Mouse (Mus musculus) gastrocnemius, postnatal 25 days (tissue): ENCODE results near the gene Slc7a1. TPM values are rescaled to one million over a fixed set of nuclear protein-coding genes. Genes with fewer than 3 reads are reported as not detected.

Experiments used
- DNase-seq: peaks from one replicate; pipeline ENCODE4 v3.0.0; 2022
- long read RNA-seq, 2 experiments: library from polyadenylated mRNA; stranded (forward); transcript quantifications; one replicate each; pipeline ENCODE4 v2.0.0; 2021
- total RNA-seq, 2 experiments: library from RNA; stranded (reverse); gene quantifications; 1 replicate in 1 of 2; 2 replicates in 1 of 2; pipeline ENCODE4 v1.2.3; 2021

Gene Slc7a1
- 1 to 10 TPM; 2.9 to 3.1 TPM for total RNA-seq
- long read RNA-seq, experiment 1, result 0 reads
- long read RNA-seq, experiment 2, partial matches to known transcripts, result 1 of 1 reads
- long read RNA-seq, experiment 2, other reads (novel, unspliced or antisense), result 0 of 1 reads

DNA sequence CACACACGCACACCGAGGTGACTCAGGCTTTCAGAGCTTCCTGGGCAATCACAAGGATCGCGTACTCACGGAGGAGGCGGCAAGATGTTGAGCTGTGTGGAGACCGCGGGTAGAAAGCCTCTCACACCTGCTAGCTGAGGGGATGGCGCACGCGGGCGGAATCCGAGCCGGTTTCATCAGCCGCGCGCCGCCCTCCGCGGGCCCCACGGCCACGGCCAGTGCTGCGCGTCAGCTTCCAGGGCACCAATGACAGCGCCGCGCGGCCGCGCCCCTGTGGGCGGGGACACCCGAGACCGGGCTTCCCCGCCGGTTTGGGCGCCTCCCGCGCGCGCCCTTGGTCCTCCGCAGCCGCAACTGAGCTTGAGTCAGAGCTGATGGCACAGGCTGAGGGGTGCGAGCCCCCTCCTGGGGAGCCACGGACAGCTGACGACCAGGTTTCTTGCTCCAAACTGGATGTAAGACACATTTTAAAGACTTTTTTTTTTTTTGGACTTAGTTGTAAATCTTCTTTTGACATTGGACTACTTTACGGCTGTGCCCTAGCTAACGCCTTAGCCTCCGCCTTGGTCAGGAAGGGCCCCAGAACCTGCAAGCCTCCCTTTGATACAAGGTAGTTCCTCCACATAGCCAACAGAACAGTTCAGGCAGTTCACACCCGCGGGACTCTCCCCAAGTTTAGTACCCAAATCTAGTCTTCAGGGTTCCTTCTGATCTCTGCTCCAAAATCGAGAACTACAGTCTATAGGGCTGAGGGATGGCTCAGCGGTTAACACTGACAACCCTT is at the start of gene Slc7a1:
Gene Slc7a1 (minus strand): TSS at position 245 of the 784 bp plus-strand sequence.
- peak; percentile 90 for DNase-seq

DNA sequence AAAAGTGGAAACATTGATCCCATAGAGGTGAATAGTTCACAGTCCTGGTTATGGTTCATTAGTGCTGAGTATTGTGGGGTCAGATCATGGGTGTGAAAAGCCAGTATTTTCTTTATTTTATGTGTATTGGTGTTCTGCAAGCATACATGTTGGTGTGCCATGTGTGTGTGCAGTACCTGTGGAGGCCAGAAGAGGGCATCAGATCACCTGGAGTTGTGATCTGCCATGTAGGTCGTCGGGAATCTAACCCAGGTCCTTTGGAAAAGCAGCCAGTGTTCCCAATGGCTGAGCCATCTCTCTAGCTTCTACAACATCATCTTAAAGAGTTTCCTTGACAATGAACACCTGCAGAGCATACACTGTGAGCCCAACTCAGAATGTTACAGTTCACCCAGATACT is 45.3 kb upstream of the Slc7a1 start:
- DNase-seq, result no peak

DNA sequence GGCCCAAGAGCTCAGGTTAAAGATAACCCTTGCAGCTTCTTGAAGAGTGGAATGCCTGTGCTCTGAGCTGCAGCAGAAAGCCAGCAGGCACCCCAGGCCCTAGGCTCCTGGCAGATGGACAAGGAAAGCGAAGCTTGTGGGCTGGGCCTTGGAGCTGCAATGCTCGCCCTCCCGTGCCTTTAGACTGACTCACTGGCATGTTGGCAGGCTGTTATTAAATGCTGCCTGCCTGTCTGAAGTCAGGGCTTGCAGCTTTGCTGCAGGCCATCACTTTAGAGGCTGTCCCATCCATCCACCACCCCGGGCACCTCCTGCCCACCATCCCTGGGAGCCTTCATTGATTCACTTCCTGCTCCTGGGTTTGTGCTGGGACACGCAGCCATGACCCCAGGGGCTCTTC is 44.0 kb upstream of the Slc7a1 start:
- DNase-seq, result peak; percentile 59

DNA sequence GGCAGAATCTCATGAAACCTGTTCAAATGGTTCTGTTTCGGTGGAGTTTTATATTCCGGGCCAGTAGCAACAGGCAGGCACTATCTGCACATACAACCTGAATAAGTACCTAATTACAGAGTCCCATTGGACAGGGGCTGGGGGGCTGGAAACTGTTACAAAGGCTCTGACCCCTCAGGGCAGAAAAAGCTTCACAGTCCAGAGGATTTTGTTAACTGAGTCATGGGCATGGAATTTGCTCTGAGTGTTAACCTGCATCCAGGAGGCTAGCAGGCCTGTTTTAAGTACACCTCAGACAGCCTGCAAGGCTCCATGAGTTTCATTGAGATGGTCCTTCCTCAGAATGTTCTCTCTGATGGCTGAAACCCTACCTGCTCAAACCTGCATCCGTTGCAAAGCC is 36.0 kb upstream of the Slc7a1 start:
- no peak for DNase-seq

DNA sequence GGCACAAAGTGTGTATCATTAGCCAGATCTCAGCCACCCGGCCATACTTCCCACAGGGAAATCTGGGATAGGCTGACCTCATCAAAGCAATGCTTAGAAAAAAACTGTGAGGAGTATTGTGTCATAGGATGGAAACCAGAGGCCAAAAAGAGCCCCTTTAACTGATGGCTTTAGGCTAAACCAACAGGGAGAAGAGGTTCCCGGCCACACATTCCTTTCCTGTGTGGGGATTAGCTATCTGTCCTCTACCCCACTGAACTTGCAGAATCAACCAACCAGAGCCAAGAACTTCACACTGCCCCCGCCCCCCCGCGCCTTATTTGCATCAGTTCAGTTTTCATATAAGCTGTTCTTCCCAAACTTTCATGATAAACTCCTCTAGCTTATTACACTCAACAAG is 32.4 kb upstream of the Slc7a1 start:
- no peak for DNase-seq

DNA sequence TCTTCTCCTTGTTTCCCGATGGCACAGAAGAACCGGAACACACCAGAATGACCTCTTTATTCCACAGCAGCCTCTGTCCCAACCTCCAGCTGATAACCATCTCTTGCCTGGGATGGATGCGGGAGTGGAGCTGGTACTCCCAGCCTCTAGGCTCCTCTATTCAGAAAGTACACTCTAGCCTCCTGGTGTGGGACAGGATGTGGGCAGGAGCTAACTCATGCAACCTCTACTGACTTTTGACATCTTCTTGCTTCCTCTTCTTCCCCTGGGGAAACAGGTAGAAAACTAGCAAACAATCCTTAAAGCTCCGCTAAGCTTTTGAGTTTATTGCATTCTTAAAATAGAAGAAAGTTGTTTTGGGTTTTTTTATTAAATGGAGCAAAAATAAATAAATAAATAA is 29.1 kb upstream of the Slc7a1 start:
- no peak for DNase-seq

DNA sequence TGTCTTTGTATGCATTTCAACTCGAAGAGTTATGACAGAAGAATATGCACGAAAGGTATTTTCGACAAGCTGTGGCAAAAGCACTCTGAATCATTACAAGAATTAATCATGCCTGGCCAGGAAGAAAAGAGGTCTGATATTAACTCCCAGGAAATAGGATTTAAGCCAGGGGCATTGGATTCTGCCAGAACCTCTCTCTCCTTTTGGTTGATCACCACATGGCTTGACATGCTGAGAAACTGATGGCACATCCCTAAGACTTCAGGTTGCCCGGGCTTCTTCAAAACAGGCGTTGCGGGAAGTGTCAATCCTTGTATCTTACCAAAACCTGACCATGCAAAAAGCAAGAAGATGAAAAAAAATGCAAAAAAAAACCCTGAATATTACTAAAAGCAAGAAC is 25.4 kb upstream of the Slc7a1 start:
- DNase-seq, result no peak

DNA sequence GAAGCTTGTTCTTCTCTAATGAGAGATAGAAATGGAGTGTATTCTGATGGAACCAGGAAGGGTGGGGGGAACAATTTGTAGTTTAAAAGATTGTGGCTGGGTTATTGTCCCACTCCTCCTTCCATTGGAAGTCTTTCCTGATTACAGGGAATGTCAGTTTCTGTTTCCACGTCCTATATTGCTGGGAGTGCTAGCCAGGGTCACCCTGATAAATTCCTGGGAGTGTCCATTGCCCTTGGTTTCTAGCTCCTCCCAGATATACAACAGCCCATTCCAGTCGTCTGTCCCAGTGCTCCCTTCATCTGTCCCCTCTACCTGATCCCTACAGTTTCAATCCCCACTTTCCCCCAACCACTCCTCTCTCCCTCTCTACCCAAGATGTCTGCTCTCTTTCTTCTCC is 21.6 kb upstream of the Slc7a1 start:
- DNase-seq, result no peak

DNA sequence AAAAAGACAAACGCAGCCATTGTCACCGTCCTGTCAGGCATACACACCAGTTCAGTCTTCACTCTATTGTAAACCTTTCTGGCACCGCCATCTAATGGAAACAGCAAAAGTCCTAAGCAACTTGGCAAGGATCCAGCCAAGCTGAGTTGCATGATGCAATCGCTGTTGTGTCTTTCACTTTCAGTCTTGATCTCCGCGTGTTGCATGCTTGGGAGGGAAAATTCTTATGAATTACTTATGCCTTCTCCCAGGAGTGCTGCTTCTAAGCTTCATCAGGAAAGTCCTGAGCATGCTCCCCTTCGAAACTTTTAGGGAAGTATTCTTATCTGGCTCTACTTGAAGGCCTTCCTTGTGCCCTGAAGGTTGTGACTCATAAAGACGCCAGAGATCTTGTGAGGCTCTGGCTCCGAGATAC is 19.4 kb upstream of the Slc7a1 start:
- DNase-seq, result no peak

DNA sequence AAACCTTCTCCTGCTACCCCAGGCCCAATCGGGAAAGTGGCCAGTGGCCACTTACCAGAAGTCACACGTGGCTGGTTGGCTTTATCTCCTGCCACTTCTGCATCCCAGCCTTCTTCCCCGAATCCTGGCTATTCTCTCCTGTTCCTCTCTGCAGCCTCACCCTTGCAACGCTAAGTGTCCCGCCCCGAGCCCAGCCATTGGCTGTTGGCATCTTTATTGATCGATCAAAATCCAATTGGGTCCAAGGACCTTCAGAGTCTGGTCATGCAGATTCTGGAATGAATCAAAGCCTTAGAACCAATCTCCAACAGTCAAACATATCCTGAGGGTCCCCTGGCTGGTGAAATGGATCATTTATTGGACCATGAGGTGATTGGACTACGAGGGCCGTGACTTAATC is 18.7 kb upstream of the Slc7a1 start:
- DNase-seq, result no peak

DNA sequence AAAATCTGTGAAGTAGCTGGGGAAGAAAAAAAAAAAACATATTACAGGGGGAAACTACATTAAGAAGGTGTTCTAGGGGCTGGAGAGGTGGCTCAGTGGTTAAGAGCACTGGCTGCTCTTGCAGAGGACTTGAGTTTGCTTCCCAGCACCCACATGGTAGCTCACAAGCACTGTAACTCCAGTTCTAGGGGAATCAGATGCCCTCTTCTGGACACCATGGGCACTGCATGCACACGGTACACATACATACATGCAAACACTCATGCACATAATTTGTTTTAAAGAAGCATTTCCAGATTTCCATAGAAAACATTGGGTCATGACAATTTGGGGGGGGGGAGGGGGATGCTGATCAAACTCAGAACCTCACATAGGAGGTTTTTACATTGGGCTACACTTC is 18.1 kb upstream of the Slc7a1 start:
- DNase-seq, result no peak

DNA sequence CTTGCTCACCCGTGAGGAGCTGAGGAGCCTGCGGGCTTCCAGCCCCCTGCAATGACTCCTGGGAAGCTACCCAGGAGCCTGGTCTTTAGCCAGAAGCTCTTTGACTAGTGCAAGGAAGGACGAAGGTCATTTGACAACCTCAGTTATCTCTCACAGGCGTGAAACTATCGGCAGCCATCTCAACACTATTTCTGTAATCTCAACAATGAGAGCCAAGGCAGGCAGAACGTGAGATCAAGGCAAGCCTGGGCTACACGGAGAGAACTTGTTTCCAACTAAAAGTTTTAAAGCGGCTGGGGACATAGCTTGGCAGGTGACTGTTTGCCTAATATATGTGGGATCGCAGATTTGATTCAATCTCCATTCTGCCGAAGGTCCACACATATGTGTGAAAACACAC is 16.8 kb upstream of the Slc7a1 start:
- no peak for DNase-seq

DNA sequence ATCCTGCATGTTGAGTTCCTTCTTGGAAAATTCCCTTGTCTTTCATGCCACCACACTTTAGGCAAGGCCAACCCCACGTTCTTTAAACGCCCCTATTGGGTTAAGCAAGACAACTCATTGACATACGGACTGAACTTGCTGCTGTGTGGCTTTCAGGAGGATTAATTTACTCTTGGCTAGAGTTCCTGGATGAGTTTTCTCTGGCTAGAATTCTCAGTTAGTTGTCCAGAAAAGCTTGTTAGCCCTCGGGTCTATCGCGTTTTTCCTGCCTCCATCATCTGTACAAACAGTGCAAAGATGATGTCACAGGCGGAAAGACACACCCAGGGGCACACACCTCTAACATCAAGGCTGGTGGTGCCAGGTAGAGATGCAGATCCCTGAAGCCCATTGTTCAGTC is 14.5 kb upstream of the Slc7a1 start:
- DNase-seq, result no peak

DNA sequence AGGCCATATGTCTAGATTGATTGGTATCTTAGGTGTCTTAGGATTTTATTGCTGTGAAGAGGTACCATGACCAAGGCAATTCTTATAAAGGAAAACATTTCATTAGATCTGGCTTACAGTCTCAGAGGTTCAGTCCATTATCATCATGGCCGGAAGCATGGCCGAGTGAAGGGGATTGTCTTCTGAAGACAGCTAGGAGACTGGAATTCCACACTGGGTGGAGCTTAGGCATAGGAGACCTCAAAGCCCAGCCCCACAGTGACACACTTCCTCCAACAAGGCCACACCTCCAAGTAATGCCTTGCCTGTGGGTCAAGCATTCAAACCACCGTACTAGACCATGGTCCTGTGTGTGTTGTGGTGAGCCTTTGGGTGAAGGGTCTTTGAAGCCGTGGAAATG is 12.8 kb upstream of the Slc7a1 start:
- DNase-seq, result no peak

DNA sequence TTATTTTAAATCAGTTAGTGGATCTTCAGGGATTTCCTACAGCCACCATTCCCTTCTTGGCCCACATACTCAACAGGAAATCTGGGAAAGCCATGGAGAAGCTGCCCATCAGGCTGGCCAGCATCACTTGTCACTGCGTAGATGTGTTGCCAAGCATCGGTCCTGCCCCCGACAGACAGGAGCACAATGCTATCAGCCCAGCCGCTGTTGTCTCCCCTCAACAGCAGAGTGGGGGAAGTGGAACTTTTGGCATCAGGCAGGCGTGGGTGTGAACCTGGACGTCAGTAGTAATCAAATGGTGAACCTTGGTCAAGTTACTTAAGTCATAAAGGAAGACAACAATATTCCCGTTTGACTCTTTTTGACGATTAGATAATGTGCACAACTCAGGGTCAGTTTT is 9.8 kb upstream of the Slc7a1 start:
- no peak for DNase-seq

DNA sequence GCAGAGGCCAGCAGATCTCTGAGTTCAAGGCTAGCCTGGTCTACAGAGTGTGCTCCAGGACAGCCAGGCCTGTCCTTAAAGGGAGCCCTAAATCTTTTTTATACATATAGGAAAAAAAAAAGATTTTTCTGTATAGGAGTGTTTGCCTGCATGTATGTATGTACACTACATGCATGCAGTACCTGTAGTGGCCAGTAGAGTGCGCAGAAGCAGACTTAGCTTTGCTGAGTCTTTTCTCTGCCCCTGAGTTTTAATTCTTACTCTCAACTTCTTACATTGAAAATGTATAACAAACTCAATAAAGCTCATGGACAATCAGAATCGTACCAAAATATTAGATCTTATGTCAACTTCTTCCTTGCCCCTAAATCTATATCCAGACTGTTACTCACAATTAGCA is 7.2 kb upstream of the Slc7a1 start:
- DNase-seq, result no peak

DNA sequence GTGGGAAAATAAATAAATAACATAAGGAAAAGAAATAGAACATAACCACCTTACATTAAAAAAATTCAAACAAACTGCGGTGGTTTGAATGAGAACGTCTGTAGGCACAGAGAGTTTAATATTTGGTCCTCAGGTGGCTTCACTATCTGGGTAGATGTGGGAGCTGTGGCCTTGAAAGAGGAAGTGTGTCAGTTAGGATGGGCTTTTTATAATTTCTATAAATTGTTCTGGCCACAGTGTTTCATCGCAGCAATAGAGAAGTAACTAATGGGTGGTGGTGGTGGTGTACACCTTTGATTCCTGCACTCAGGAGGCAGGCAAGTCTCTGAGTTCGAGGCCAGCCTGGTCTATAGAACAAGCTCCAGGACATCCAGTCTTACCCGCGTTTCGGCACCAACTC is 4.8 kb upstream of the Slc7a1 start:
- DNase-seq, result no peak

DNA sequence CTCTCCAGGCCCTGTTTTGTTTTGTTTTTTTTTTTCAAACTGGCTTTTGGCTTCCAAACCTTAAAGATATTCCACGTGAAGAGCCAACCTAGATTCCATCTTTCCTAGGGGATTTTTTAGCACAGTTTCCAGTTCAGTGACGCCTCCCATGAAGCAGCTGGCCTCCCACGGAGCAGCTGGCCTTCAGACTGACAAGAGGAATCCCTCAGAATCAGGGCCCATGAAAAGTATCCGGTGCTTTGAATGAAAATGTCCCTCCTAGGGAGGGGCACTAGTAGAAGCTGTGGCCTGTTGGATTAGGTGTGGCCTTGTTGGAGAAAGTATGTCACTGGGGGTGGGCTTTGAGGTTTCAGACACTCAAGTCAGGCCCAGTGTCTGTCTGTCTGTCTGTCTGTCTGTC is 2.9 kb upstream of the Slc7a1 start:
- DNase-seq, result no peak

DNA sequence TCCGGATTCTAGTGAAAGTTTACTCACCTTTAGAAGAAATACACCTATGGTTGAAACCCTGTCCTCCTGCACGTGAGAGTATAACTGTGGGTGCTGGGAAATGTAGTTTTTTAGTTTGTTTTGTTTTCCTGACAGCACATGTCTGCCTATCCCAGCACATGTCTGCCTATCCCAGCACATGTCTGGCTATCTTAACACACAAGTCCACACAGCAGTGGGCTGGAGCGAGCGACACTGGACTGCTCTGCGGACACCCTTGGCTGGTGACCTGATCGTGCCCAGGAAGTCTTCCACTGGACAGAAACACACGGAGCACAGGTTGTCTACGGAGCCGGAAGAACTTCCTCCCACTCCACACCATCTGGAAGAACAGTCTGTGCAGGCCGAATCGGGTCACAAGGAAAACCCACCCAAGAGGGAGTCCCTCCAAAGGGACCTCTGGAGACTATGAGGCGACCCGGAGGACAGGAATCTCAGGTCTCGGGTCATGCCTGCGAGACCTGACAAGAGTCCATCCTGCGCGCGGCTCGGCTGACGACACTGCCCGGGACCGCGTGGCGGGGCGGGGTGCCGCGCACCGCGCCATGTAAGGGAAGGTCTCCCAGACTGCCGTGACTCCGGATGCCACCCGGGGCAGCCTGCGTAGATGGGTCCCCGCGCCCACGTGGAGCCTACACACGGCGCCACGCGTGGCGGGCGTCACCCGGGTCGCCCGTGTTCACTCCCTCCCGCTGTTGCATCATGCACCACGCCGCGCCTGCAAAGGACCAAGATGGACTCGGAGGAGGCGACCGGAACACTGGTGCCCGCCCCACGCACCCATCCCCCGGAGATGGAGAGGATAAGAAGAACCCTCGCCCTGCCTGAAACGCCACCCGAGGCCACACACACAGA is 691 bp downstream of the Slc7a1 start:
- DNase-seq, result peak; percentile 33

DNA sequence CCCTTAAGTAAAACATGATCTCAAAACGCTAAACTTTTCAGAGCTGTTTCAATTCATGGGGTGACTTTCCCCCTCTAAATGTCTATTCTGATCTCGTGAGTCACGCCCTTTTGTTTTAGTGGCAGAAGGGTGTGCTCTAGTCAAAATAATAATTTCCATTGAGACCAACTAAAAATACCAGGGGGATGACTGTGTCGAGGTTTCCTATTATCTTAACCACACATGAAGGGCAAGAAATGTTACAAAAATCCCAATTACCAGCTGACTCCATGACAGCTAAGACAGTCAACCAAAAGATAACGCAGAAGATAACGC is 1.3 kb downstream of the Slc7a1 start:
- no peak for DNase-seq

DNA sequence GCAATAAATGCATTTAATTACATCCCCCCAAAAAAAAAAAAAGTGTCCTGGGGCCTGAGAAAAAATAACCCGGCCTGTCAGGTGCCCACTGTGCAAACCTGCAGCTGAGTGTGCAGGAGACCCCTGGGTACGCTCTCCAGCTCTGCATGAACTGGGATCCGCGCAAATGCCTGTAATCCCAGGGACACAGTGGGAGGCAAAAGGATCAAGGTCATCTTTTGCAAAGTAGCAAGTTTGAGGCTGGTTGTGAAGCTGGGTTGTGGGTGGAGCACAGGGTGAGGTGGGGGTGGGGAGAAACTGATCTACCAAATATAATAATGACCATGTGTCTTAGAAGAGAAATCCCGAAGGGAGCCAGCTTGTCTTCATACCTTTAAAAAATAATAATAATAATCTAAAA is 1.8 kb downstream of the Slc7a1 start:
- DNase-seq, result no peak

DNA sequence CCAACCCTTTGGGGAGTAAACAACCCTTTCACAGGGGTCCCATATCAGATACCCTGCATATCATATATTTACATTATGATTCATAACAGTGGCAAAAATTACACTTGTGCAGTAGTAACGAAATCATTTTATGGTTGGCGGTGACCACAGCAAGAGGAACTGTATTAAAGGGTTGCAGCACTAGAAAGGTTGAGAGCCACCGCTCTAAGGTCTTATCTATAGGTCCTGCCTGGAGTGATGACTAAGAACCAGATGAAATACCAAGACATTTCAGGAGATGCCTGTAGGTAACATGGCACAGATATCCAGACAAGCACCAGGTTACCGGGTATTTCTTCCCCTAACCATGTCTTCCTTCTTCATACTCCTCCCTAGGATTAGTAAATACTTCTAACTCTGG is 2.3 kb downstream of the Slc7a1 start:
- no peak for DNase-seq

DNA sequence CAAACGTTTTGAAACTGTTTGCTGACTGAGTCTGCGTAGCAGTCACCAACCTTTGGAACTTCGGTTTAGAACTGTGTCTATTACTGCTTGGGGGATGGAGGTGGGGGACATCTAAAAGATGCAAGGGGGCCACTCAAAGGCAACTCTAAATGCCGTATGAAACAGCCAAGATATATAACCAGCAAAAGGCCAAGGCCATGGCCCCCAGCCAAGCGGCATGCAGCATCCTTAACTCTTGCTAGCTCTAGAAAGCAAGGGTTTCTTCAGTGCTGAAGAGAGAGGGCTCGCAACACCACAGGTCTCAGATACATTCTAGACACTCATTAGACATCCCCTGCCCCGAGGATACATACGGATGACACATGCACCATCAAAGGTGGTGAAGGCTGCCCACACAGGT is 6.4 kb downstream of the Slc7a1 start:
- no peak for DNase-seq

DNA sequence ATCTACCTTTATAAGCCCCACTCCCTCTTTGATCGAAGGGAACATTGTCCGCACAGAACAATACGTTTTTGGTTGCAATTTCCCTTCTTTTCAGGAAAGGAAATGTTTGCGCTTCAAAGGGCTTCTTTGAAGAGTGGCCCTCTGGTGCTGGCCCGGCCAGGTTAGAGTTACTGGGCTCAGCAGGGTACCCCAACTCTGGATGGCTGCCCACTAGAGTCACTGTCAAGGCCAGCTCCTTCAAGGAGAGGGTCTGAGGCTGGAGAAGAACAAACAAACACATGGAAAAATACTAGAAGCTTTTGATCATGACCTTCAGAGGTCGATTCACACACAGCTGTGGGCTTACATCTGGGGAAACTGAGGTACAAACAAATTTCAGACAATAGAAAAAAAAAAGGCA is 6.9 kb downstream of the Slc7a1 start:
- DNase-seq, result no peak
